Mouse (Mus musculus) left cerebral cortex, postnatal 10 days (tissue): ENCODE data around the gene Eng. TPM values are rescaled to one million over a fixed set of nuclear protein-coding genes. Genes with fewer than 3 reads are reported as not detected.

Experiments used
- DNase-seq, 2 experiments: peaks; one replicate each; pipeline ENCODE4 v3.0.0; 2021 to 2022; ENCODE audit warnings: low spot score in 2 of 2, mixed read lengths in 1 of 2; ENCODE audit errors: extremely low spot score in 1 of 2
- intact Hi-C: fragments of 180-260 bp; cut with DNase I; formaldehyde crosslinking; loops from one replicate; pipeline ENCODE4 v1.15.1; 2025
- total RNA-seq, 2 experiments: library from RNA; stranded (reverse); gene quantifications; 2 replicates each; pipeline ENCODE4 v1.2.3; 2021

Eng gene
- total RNA-seq, 2 experiments from 2014 or later, result 24.9 to 25.2 TPM

DNA sequence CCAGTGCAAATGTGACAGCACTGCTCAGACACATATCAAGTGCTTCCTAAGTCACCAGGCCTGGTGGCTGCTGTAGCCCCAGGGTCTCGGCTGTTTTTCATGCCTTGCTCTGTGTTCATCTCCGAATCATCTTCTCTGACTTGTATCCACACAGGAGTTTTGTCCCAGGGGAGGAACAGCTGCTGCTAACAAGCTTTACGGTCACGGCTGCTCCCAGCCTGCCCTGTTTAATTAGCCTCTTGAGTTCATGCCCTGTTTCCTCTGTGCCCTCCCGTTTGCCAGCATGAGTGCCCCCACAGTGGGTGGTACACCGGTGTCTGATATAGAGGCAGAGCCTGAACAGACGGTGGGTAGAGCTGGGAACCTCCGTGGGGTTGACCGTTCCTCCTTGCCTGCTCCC lies 28.3 kb upstream of the Eng start:
- DNase-seq, result no peak
- intact Hi-C loops, result loop anchor here (5.0 kb wide), 1 partner anchor 36 kb away; no protein-coding TSS in a partner anchor

DNA sequence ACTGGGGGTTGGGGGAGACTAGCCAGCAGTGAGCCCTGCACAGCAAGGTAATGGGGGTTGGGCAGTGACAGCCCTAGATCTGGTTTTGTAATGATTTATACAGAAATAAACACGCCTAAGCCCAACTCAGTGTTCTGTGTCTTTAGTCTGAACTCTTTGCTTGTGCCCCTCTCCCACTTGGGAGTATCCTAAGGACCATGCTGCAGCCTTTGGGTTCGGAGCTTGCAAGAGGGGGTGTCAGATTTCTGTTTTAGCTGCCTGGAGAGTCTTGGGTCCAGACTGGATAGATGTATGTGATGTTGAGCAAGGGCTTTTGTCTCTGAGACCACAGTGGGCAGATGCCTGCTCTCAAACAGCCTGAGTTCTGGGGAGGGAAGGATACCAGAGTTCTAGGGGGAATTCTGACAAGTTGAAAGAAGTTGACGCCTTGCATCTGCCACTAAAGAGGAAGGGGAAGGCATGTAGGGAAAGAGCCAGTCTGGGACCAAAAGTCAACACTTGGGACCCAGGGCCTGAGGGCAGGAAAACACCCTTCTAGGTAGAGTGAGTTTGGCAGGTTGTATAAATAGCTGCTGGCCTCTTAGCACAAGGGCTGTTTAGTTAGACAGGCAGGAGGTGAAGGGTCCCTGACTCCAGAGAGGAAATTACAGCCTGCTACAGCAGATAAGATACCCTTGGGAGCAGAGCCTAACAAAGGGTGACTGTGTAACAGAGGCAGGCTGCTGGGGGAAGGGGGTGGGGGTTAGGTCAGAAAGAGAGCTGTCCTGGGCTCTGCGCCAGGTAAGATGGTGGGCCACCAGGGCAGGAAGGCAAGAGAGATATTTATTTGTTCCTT lies 25.5 kb upstream of the Eng start:
- DNase-seq, result peak in 1 of 2 experiments; percentile 84
- intact Hi-C loops, result no loop called here

DNA sequence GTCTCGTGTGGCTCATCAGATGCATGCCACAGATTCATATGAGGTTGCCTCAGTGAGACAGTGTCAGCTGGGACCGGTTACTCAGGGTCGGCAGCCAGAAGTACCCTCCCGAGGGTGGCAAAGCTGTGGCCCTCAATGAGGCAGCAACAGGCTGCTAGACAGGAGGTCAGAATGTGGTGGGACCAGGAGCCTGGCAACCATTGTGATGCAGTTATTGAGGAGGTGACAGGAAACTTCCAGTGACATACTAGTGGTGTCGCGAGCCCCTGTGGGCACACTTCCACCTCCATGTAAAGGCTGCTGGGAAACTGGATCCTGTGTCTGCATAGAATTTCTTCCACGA lies 24.9 kb upstream of the Eng start, which contains the start of gene Ak1:
Gene Ak1 (plus strand): TSS at position 242 of the 343 bp plus-strand sequence.
- intact Hi-C loops, result no loop called here
- DNase-seq, result no peak

DNA sequence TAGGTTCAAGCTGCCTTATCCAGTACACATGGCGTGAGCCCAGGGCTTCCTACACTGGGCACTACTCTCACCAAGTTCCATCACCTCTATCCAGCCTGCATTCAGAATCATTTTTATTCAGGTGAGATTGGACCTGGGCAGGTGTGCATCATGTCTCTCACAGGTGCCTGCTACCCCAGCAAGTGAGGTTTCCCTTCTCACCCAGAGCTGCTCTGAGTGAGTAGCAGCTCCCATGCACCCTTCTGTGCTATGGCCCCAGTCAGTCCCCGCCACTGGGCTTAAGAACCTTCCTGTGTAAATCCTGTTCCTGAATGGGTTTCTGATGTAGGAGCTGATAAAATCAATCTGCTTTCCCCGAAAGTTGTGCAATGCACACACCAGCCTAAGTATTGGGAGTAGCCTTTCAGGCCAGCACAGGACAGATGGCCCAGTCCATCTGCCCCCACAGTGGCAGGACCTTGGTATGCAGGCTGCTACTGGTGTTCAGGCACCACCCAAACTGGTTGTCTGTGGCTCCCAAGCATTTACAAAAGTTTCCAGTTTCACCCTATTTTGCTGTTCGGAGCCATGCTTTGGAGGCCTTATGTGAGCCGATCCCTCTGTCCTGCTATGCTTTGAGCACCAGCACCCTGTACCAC lies 22.2 kb upstream of the Eng start:
- DNase-seq, result no peak
- intact Hi-C loops, result no loop called here

DNA sequence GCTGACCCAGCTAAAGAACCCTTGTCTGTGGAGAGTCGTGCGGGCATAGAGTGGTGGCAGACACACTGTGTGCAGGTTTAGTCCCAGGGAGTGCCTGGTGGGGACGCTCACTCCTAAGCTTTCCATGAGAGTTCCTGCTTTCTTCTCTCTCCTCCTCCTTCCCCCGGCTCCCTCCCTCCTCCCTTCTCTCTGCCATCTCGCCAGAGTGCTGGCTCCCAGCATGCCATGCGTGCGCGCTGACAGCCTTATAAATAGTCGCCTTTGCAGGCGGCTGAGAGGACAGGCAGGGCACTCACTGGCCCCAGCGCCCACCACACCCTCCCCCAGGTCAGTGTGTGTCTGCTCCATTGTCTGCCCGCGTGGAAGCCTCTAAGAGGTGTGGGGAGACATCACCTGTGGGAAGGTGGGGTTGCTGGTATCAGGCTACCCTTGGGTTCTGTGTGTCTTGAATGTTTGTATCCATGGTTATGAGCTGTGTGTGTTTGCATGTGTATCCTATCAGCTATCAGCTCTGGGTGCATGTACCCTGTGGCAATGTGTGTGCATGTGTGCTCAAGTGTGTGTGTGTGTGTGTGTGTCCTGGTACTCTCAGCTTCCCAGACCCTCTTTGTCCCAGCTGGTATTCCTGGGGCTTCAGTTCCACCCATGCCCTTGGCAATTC lies 21.1 kb upstream of the Eng start:
- DNase-seq, result peak; percentile 82 to 89
- intact Hi-C loops, result no loop called here

DNA sequence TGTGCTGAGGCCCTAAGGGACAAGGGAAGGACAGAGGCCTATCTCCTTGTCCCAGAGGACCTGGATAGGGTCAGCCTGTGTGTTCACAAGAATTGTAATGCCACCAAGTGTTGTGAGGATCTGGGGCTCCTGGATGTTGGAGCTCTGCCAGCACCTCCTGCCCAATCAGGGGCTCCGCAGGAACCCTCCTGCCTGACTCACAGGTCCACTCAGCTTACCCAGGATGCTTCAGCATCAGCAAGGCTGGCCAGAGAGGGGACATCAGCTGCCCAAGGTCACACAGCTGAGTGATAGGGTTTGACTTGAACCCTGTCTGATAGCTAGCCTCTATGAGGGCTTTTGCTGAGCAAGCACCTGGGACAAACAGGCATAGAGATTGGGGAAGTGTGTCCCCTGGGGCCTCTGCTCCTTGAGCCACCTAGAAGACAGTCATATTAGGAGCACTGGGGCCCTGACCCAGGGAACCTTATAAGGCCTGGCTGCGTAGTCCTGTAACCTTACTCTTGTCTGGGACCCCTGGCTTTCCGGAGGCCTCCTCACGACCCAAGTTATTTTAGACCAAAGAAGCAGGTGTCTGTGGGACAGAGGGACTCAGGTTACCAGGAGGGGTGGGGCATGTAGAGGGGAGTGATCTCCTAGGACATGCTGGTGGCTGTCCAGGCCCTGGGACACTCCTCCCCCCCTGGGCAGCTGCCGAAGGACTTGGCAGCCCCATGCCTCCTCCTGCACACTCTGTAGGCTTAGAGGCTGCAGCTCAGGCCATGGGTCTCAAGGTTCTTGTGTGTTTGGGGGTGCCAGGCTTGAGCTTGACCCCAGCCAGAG lies 20.3 kb upstream of the Eng start:
- DNase-seq, result peak in 1 of 2 experiments; percentile 75
- intact Hi-C loops, result no loop called here

DNA sequence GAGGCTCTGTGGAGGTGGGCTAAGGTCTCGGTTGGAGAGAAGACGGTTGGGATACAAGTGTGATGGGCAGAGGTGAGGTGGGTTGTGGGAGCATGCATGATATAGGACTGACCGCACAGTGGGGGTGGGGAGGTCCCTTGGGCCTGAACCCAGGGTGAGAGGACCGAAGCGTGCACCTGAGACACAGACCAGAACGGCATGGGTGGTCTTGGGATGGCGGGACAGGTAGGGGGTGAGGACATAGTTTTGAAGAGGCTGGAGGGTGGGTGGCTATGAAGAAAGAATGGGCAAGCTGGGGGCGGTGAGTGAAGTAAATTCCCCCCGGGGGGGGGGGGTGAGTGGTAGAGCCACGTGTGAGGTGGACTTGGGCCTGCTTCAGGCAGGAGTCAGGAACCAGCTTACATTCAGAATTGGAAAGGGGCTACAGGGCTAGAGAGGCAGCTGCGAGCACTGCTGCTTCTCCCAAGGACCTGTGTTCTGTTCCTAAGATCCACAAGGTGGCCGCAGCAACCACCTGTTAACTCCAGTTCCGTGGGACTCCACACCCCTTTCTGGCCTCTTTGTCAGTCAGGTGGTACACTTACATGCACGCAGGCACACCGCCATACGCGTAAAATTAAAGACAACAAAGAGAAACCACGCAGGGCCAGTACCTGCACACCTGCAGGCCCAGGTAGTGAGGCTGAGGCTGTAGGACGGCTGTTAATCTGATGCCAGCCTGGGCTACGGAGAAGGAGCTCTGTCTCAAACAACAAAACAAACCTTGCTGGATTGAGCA lies 18.9 kb upstream of the Eng start:
- DNase-seq, result peak in 1 of 2 experiments; percentile 47
- intact Hi-C loops, result no loop called here

DNA sequence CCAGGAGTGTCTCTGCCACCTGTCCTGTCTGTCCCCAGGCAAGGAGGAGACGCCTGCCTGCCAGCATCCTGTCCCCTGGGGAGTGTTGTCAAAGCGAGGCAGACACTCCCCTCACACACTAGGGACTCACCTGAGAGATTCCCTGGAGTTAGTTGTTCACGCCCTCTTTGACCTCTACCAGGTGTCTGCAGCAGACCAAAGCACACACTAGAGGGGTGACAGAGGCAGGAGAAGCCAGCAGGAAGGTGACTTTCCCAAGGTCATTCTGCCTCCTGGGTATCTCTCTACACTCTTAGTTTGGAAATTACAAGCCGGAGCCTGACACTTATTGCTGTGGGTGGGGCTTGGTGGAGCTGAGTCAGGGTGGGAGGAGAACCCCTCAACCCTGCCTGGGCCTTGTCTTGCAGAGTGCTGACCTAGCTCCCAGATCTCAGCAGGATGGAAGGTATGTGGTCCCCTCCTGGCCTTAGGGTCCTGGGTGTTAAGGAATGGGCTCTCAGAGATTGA lies 18.3 kb upstream of the Eng start:
- intact Hi-C loops, result no loop called here
- DNase-seq, result no peak

DNA sequence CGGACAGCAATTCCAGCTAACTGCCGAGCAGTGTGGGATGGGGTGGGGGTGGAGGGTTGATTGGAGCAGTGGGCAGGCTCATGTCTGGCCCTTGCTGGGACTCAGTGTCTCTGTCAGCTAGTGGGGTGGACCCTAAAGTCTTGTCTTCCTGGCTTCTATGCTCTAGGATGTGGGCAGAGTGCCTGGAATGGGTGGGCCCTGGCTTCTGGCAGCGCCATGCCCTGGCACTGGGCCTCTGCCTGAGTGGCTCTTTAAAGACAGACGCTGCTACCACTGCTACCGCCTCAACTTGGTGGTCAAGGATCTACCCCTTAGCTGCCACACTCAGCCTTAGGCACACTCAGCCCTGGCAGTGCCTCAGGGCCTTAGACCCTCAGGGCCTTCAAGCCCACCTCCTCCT lies 17.7 kb upstream of the Eng start:
- intact Hi-C loops, result no loop called here
- peak; percentile 71 to 78 for DNase-seq

DNA sequence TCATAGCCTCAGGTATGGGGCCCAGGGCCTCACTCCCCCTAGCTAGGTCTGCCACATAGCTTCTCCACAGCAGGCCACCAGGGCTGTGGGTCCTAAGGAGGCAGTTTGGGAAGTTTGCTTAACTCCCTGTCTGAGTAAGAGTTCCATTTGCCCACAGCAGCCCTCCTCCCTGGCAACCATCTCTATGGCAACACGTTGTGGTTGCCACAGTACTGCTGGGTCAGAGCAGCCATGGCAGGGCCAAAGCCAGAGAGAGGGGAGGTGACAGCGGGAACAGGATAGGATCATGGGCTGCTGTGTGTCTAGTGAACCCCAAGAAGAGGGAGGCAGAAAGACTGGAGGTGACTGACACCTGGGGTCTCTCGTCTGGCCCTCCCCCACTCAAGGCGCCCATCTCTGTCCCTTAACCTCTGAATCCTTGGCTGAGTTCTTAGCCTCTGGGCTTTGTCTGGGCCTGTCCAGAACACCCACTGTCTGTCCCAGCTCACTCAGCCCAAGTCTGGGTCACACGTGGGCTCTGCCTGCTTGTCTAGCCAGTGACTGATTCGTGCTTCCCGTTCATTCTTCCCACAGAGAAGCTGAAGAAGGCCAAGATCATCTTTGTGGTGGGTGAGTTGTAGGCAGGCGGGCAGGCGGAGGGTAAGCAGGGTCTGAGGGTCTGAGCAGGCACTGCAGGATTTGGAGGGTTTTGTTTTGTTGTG lies 17.0 kb upstream of the Eng start:
- intact Hi-C loops, result no loop called here
- peak in 1 of 2 experiments; percentile 77 for DNase-seq

DNA sequence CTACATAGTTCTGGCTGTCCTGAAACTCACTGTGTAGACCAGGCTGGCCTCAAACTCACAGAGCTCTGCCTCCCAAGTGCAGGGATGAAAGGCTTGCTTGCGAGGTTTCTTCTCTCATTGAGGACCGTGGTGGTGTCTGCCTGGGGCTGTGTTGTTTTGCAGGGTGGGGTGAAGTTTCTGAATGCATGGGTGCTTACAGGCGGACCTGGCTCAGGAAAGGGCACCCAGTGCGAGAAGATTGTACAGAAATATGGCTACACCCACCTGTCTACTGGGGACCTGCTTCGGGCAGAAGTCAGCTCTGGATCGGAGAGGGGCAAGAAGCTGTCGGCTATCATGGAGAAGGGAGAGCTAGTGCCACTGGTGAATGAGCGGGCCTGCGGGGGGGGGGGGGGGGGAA lies 16.4 kb upstream of the Eng start:
- DNase-seq, result no peak
- intact Hi-C loops, result no loop called here

DNA sequence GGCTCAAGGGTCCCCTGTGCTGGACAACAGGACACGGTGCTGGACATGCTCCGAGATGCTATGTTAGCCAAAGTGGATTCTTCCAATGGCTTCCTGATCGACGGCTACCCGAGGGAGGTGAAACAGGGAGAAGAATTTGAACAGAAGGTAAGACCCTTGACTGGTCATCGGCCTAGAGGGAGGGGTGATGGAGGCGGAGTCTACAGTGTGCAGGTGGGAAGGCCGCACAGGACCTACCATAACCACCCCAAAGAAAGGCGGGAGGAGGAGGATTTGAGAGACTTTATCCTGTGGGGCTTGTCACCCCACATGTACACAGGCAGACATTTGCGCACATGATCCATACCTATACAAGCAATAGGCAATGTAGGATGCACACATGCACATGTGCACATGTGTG lies 15.3 kb upstream of the Eng start:
- intact Hi-C loops, result loop anchor here (1.0 kb wide), 1 partner anchor 58 kb away; no protein-coding TSS in a partner anchor
- no peak for DNase-seq

DNA sequence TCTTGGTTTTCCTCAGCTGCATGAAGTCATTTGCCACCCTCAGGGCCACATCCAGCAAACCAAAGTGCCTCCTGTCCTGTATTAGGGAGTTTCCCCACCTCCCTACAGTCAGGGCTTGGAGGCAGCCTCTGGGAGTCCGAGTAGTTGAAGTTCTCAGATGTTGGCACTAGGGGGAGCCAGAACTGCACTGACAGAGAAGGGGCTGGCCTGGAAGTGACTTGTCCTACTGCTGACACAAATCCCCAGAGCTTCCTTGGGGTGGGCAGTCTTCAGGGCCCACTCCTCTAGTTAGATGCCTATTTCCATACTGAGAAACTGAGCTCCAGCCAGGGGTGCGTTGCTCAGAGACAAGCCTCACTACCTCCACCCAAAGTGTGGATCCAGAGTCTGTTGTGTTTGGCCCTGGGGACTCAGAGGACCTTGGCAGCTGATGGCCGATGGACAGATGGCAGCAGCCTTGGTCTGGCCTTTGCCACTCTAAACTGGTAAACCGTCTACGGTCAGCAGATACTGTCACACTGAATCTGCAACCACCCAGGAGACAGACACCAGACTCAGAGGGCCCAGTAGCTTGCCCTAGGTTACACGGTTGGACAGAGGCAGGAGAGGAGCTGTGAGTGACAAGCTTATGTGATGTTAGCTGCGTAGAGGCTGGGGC lies 14.5 kb upstream of the Eng start:
- intact Hi-C loops, result loop anchor here (1.0 kb wide), 1 partner anchor 57 kb away; no protein-coding TSS in a partner anchor
- DNase-seq, result peak; percentile 63 to 84

DNA sequence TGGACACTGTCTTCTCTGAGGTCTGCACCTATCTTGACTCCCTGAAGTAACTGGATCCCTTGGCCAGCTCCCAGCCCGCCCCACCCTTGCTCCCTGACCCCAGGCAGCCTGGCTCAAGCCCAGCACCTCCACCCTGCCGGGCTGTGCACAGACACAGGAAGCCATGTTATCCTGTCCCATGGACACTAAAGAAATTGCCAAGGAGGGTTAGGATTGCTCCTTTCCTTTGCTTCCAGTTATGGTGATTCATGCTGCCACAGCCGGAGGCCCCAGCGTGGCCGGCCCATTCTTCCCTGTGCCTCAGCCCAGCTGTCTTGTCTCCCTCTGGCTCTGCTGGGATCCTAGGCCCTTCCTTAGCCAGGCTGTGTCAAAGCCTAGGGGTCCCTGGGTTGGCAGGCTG lies 12.7 kb upstream of the Eng start:
- intact Hi-C loops, result no loop called here
- DNase-seq, result no peak

DNA sequence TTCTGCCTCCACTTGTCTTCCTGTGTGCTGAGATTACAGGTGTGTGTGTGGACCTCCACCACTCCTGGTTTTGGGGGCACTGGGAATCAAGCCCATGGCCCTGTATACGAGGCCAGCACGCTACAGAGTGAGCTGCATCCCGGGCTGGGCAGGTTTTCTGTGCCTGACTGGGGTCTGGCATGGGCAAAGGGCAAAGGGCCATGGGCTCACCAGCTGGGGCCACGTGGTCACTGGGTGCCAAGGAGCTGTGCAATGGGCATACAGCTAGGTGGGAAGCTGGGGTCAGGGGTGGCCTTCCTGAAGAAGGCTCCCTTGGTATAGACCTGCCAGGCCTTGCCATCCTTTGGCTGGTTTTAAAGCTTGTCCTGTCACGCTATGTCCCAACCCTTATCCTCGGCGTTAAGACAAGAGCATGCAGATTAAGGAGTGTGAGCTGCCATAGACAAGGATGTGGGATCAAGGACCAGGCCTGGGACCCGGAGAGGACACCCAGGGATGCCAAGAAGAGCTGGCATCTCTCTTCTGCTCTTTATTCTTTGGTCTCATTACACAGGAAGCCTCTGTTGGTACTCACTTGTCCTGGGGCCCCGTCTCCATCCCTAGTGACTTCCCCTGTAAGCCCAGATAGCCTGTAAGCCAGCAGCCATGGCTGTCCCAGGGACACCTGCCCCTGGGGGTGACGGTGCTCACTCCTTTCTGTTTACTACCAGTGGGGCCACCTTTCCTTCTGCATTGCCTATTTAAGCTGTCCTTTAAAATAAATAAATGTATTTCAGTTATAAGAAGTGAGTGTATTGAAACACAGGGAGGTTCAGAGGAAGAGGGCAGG lies 11.9 kb upstream of the Eng start:
- no peak for DNase-seq
- intact Hi-C loops, result no loop called here

DNA sequence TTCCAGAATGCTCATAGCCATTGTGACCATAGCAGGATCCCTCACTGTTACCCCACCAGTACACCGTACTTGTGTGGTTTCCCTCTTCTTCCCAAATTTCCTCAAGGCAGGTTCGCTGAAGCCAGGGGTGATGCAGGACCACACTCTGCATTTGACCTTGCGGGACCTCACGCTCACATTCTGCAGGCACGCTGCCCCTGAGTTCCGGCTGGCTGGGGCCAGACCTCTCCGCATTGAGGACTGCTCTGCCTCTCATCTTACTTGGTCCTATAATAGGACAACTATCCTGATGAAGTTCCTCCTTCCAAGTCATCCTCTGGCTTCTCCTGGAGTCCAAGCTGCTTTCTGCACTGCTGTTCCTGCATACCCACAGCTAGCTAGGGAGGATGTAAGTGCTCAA lies 9.8 kb upstream of the Eng start:
- intact Hi-C loops, result no loop called here
- no peak for DNase-seq
